Mouse (Mus musculus): ENCODE measurements around the gene Herc2.

Gene Herc2

GRCm38 (mm10) chr7:56071724-56072123, 21.7 kb downstream of the Herc2 start:
- no peak for DNase-seq

GRCm38 (mm10) chr7:56083034-56083433, 33.0 kb downstream of the Herc2 start:
- no peak for DNase-seq

- DNase-seq, result no peak
These were observed 39.1 kb downstream of the Herc2 start for GRCm38 (mm10) chr7:56089097-56089496.

DNA sequence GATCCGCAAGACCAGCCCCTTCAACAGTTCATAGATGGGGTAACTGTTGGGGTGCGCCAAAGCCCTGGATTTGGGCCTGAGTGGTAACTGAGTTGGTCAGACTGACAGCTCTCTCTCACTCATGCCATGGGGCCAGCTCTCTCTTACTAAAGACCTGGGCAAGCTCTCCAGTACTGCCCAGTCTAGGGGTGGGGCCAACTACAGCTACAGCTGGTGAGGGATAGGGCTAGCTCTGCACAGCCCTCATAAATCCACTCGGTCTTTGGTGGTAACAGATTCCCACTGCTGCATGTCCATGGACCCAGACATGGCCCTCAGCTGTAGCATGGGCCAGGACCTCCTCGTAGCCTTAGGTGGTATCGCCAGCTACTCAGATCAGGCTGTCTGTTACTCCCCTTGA, 41.4 kb downstream of the Herc2 start:
- DNase-seq, result no peak

DNA sequence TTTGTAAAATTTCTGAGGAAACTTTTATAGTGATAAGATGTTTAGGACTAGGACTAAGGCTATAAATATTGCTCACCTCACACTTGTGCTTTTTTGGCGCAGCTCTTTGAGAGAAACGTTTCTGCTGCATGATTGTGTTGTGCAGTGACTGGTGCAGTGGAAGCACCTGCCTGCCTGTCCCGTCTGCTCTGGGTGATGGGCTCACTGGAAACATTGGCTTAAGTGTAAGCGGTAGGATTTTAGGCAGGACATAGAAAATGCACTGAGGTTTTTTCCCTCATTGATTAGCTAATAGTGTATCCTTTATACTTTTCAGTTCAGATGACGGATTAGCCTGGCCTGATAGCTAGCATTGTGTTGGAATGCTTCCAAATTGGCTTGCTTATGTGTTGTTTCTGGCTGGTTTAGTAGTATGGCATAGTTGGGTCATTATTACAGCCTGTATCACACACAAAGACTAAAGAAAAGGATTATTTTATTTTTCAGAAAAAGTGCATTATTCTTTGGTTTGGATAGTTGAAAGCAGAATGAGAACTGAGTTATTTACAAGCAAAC, 52.4 kb downstream of the Herc2 start:
- DNase-seq, result no peak

GRCm38 (mm10) chr7:56112999-56113398, 63.0 kb downstream of the Herc2 start:
- peak; percentile 10 for DNase-seq

GRCm38 (mm10) chr7:56114148-56114547, 64.2 kb downstream of the Herc2 start:
- no peak for DNase-seq

DNA sequence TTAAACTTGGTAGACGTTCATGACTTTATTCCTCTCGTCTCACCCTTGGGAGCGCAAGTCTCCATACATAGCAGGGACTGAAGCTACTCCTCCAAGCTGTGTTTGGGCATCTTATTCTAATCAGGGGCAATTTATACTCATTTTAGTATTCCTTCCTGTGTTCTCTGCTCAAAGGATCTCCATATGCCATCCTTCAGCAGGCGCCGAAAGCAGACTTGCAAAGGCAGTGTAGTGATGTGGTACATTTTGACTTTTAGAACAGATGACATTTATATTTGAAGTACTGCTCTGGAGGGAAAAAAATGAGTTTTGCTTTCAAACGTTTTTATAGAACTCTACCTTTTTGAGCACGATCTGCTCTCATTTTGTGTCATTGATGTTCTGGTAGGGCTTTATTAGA, 71.0 kb downstream of the Herc2 start:
- DNase-seq, result no peak

DNA sequence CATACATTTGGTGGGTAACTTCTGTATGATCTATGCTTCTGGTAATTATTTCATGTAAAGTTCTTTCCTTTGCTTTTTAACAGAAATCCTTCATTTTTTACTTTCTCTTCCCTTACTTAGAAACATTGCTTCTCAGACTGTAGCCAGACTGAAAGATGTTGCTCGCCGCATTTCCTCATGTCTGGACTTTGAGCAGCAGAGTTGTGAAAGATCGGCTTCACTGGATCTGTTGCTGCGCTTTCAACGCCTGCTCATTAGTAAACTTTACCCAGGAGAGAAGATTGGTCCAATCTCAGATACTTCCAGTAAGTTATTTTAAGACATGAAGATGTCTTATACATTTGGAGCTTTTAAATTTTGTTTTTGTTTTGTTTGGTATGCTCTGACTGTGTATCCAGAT, 71.4 kb downstream of the Herc2 start:
- DNase-seq, result peak; percentile 7

DNA sequence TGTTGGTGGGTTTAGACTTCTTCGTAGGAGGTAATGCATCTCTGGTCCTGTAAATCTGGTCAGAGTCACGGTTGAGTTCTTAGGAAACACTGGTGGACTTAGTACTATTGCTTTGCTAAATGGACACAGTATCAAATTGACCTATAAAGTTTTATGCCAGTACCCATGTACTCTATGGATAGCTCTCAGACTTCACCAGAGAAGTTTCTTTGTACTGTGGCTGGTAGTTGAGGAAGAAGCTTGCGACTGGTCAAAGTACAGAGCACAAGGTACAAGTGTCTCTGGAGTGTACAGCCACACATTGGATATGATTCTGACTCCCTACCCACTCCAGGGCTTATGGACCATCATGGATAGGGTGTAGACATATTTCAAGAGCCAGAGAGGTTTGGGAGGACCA, 78.1 kb downstream of the Herc2 start:
- DNase-seq, result no peak

- DNase-seq, result no peak
These were observed 79.6 kb downstream of the Herc2 start for GRCm38 (mm10) chr7:56129577-56129976.

DNA sequence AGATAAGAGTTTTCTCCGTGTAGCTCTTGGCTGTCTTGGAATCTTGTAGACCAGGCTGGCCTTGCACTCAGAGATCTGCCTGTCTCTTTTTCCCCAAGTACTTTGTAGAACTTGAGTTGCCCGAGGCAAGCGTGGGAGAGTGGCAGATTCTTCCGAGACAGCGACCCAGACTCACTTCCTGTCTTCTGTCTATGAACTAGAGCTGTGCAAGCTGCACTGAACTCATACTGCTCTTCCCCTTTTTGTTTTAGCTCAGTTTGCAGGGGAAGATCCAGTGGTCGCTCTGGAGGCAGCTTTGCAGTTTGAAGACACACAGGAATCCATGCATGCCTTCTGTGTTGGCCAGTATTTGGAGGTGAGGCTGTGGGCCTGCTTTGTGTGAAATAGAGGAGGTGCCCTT, 81.6 kb downstream of the Herc2 start:
- DNase-seq, result no peak

DNA sequence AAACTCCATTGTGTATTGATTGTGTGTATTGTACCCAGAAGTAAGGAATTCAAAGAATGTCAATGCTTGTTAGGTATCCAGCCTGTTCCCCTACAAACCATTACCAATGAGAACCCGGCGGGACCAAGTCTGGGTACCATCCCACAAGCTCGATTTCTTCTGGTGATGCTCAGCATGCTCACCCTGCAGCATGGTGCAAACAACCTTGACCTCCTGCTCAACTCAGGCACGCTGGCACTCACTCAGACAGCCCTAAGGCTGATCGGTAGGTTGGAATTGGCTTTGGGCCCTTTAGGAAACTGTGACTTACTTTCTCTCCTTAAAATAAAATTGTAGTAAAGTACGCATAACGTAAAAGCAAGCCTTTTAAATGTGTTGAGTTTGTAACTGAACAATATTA, 88.7 kb downstream of the Herc2 start:
- DNase-seq, result no peak

GRCm38 (mm10) chr7:56146424-56146823, 96.4 kb downstream of the Herc2 start:
- DNase-seq, result no peak

- no peak for DNase-seq
These were observed 98.9 kb downstream of the Herc2 start for GRCm38 (mm10) chr7:56148925-56149324.

DNA sequence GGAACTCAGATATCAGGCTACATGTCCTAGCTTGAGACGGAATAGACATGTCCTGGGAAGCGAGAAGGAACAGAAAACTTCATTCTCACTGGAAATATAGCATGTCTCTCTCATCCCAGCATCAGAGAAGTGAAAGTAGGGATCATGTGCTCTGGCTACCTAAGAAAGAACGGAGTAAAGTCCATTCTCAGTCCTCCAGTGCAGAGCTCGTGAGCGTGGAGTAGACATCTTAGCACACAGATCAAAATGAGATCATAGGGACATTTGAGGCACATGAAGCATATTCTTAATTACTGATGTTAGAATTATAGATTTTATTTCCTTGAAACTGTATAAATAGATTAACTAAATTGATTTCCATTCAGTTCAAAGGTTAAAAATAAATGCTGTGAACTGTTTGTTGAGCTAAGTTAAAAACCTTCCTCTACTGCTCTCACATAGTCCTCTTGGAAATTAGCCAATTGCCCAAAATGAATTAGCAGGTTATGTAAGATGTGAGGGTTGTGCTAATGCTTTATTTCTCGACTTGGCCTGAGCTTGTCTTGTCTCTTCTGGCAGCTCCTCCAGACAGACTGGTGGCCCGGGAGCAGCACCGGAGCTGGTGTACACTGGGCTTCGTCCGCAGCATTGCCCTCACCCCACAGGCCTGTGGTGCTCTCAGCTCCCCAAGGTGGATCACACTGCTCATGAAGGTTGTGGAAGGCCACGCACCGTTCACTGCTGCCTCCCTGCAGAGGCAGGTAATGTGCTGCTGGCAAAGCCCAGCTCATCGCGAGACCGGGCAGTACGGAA, 102.1 kb downstream of the Herc2 start:
- DNase-seq, result no peak

GRCm38 (mm10) chr7:56153161-56153560, 103.2 kb downstream of the Herc2 start:
- no peak for DNase-seq

GRCm38 (mm10) chr7:56153625-56154024, 103.6 kb downstream of the Herc2 start:
- DNase-seq, result no peak

DNA sequence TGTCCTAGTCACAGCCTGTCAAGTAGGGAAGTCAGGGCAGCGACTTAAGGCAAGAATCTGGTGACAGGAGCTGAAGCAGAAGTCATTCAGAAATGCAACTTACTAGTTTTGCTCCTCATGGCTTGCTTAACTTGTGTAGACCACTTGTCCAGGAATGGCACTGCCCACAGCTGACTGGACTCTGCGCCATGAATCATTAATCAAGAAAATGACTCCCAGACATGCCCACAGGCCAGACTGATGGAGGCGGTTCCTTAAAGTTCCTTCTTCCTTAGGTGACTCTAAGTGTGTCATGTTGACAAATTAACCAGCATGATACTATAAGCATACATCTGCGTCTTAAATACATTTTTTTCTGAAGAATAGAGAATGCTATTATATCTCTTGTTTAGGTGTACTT, 113.3 kb downstream of the Herc2 start:
- no peak for DNase-seq

DNA sequence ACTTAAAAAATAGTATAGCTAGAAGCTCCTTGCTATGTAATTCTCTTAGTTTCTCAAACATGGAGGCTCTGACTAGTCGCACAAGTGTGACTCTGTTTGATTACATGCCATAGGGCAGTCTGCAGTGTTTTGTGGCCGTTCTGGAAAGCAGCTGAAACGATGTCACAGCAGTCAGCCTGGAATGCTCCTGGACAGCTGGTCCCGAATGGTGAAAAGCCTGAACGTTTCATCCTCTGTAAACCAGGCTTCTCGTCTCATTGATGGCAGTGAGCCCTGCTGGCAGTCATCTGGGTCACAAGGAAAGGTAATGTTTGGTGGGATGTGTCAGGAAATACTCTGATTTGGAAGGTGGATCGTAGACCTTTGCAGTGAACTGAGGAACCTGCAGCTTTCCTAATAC, 118.7 kb downstream of the Herc2 start:
- no peak for DNase-seq

DNA sequence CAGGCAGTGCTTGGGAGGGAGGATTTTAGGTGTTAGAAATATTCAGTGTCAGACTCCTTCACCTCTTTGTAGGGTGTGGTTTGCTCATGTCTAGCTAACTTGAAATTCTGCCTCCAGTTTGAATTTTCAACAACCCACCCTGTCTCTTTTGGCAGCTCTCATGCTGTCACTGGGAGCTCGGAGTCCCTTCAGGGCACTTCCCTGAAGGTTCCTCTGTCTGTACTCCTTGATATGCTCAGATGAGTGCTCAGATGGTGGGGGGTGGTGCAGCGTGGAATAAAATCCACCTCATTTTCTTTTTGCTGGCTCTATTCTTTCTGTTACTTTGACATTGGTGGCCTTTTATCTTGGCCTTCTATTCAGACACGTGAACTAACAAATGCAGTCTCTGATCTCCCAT, 127.4 kb downstream of the Herc2 start:
- DNase-seq, result no peak

DNA sequence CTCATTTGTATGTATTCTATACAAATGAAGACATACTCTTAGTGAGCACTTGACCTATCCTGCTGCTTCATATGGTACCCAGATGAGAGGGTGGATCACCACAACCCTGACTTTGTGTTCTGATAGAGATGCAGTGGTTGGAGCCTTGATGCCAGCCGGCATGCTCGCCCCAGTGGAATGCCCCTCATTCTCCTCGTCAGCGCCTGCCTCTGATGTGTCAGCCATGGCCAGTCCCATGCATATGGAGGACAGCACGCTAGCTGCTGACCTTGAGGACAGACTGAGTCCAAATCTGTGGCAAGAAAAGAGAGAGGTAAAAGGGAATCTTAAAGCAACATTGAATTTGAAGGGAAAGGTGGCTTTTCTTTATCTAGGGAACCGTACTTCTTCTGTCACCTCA, 141.0 kb downstream of the Herc2 start:
- no peak for DNase-seq

- DNase-seq, result no peak
These were observed 141.7 kb downstream of the Herc2 start for GRCm38 (mm10) chr7:56191661-56192060.

GRCm38 (mm10) chr7:56201483-56202218, 151.7 kb downstream of the Herc2 start:
- no peak for DNase-seq
